8 mouse cellular contexts compared by ENCODE assay signal in the genomic region with DNA sequence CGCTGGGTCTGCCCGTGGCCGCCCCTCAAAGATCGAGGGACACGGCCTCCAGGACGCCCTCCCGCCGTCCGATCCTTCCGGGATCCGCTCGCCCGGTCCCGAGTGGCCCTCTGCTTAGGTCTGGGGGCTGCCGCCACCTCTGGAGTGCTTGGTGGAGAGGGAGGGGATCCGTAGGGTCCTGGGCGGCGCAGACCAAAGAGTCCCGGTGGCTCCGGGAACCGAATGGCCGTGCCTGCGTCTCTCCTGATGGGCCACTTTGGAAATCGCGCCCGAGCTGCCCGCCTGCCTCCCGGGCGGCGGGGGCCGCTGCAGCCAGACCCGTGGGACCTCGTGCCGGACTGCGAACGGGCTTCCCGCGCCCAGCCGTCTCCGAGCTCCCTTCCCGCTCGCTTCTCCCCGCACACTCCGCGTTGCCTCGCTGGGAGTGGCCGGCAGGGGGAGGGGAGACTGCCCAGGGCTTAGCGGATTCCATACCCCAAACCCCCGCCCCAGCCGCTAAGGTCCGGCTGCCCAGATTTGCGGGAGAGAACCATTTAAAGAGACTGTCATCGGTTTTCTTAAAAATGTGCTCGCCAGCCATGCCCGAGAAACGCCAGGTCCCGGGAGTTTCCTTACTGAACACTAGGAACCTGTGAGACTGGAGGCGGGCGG. TPM values are rescaled to one million over a fixed set of nuclear protein-coding genes. Genes with fewer than 3 reads are reported as not detected.
DNase-seq lines count a peak whose midpoint lies in the region; ATAC-seq and TF ChIP-seq lines count a peak whose summit lies in the region.

No protein-coding gene starts in this region.

- H3K9ac ChIP-seq in liver, adult 2 months (ENCODE audit: low read depth, low read length) = 0 out of 2 replicates have a peak overlapping the region, but pooled peaks have one; percentile 23

- ATAC-seq in cerebellum, adult (ENCODE audit: insufficient number of reproducible peaks, low FRiP score, low TSS enrichment) = 0 out of 2 replicates have a peak, but pooled peaks have one; percentile 26

- H3K4me3 ChIP-seq in E14TG2a.4 (replicated peaks; ENCODE audit: low read length) = peak overlapping the region; percentile 78
- peak overlapping the region; percentile 61; the same call in 1 of the 2 replicates for H3K4me3 ChIP-seq in liver, adult 2 months (ENCODE audit: insufficient read depth, low read depth, low read length)

- no peak for TF ChIP-seq POLR2A in liver, adult 2 months (IDR thresholded peaks at IDR 0.05; ENCODE audit: extremely low read depth, insufficient read depth, low read length)

- DNase-seq in cerebellum, adult 9-10 months = no peak
- DNase-seq in embryo, embryonic 10.5 days (ENCODE audit: low spot score) = peak; percentile 61
- DNase-seq in heart, postnatal 4 days = peak; percentile 34
- DNase-seq in liver, adult 2 months (ENCODE audit: extremely low read depth, low read depth, low spot score) = no peak
- DNase-seq in retina, embryonic 14.5 days (ENCODE audit: low spot score) = peak; percentile 54
- no peak for DNase-seq in B cell, adult 2 months

- no peaks in the 10 kb centered on the region for H3K79me2 ChIP-seq in liver, adult 2 months (ENCODE audit: control insufficient read depth, insufficient read depth, low read length)

- no peaks in the 10 kb centered on the region for H3K9me3 ChIP-seq in E14TG2a.4 (ENCODE audit: low read length)

- H3K27ac ChIP-seq in liver, adult 2 months (replicated peaks; ENCODE audit: insufficient read depth, low read depth, low read length) = no peak overlapping the region

- peaks cover 8% of the 10 kb centered on the region; the same call in 1 of the 2 replicates for H3K4me1 ChIP-seq in E14TG2a.4 (replicated peaks; ENCODE audit: low read depth, low read length)
- no peaks in the 10 kb centered on the region for H3K4me1 ChIP-seq in liver, adult 2 months (ENCODE audit: control insufficient read depth, insufficient read depth, low read length)

- TF ChIP-seq CTCF in E14TG2a.4 (conservative IDR thresholded peaks at IDR 0.05; ENCODE audit: low read length) = no peak
- TF ChIP-seq CTCF in liver, adult 2 months (IDR thresholded peaks at IDR 0.05; ENCODE audit: low read depth, low read length) = no peak

- peaks cover 87% of the 10 kb centered on the region for H3K27me3 ChIP-seq in E14TG2a.4 (ENCODE audit: insufficient read depth, low read length)
- H3K27me3 ChIP-seq in liver, adult 2 months (ENCODE audit: control insufficient read depth, insufficient read depth, low read length) = peaks cover 11% of the 10 kb centered on the region

- no peaks in the 10 kb centered on the region for H3K36me3 ChIP-seq in E14TG2a.4 (ENCODE audit: insufficient read depth, low read length)
- H3K36me3 ChIP-seq in liver, adult 2 months (ENCODE audit: control insufficient read depth, insufficient read depth, low read length) = no peaks in the 10 kb centered on the region

- WGBS in liver, adult 2 months = 4% methylated on average over 59 of the region's 59 CpGs

RNA-seq across cellular contexts. Expression of a gene that starts 0.8 kb away (rescaled TPM):
- total RNA-seq in heart, postnatal 4 days (2021) = 1 to 10 TPM; 7.8 to 8.4 TPM
- 0.46 and 0.54 TPM in 2 replicates for total RNA-seq in liver, adult 2 months (2014; rRNA removed)
- 0.15 and 0.27 TPM in 2 replicates for polyA plus RNA-seq in liver, adult 2 months (2012; rRNA removed)

RNA-seq across cellular contexts. Expression of a gene that starts 55.6 kb away (rescaled TPM):
- not detected for total RNA-seq in heart, postnatal 4 days (2021)
- total RNA-seq in liver, adult 2 months (2014; rRNA removed) = not detected in 2 replicates
- not detected in 2 replicates for polyA plus RNA-seq in liver, adult 2 months (2012; rRNA removed)

RNA-seq across cellular contexts. Expression of a gene that starts 55.8 kb away (rescaled TPM):
- not detected for total RNA-seq in heart, postnatal 4 days (2021)
- total RNA-seq in liver, adult 2 months (2014; rRNA removed) = not detected in 2 replicates
- polyA plus RNA-seq in liver, adult 2 months (2012; rRNA removed) = not detected in 2 replicates

Comparison
In these comparisons a context has a peak if more than half of its experiments do, and no peak if none do; other contexts are left out.
1. DNase-seq: peak in embryo, embryonic 10.5 days (single experiment), heart, postnatal 4 days (single experiment) and retina, embryonic 14.5 days (single experiment); none in cerebellum, adult 9-10 months (single experiment), liver, adult 2 months (single experiment) and B cell, adult 2 months (0 of 2).